Mouse (Mus musculus): ENCODE results near the gene Atad2b. TPM values are rescaled to one million over a fixed set of nuclear protein-coding genes. Genes with fewer than 3 reads are reported as not detected.

Gene Atad2b
- total RNA-seq (2023), result 10 to 100 TPM; 70.9 to 82.2 TPM

GRCm38 (mm10) chr12:4916994-4917804 is at the start of gene Atad2b:
TSS of gene Atad2b (plus strand) at chr12:4917353.

DNA sequence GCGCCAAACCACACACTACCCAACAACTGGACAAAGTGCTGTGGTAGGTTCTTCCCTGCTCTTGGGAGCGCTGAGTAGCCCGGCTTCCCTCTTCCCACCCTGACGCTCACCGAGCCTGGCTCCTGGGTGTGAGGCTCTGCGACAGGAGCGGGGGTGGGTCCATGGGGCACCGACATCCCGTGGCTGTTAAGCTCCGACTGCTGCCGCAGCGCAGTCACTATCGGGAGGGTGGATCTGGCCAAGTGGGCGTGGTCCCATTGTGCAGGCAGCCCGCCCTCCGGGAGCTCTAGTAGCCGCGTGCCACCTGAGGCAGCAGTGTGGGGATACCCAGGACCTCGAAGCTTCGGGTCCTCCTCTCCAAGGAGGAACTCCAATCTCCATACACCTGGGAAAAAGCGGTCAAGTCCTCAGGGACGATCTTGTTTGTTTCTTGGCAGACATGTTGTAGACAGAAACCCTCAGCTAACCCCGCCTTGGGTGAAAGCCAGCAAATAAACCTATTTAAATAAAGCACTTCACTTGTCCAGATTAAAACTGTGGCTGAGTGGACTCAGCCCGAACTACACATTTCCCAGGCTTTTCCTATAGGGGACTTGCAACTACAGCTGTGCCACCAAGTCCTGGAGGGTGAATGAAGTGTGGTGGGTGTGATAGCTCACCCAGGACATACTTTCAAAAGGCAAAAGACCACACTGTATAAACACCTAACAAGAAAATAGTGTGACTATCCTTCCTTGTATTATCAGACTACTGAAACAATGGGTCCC is 42.8 kb upstream of the Atad2b start, which contains the start of gene Mfsd2b:
Gene Mfsd2b, minus strand, starts transcription at position 199 of the 767 bp plus-strand sequence.

GRCm38 (mm10) chr12:4906951-4907906 is 9.9 kb upstream of the Atad2b start, which contains the start of gene Ubxn2a:
TSS of gene Ubxn2a (minus strand) at chr12:4907705.

Other genes starting within 250 kb of the Atad2b start
- gene Fam228a, start 178.9 kb upstream of the Atad2b start, total RNA-seq (2023), result not detected
- gene Pfn4, start 148.3 kb upstream of the Atad2b start, total RNA-seq (2023), result under 1 TPM; 0.31 to 0.57 TPM
- 1 to 10 TPM; 1.0 to 2.1 TPM for gene Fam228b, start 148.1 kb upstream of the Atad2b start, total RNA-seq (2023)
- 100 to 1,000 TPM in 1 of 2 experiments, 10 to 100 TPM in 1; 97.0 to 102 TPM for gene Sf3b6, start 99.8 kb upstream of the Atad2b start, total RNA-seq (2023)
- 10 to 100 TPM in 1 of 2 experiments, 1 to 10 TPM in 1; 9.2 to 10.7 TPM for gene Fkbp1b, start 75.8 kb upstream of the Atad2b start, total RNA-seq (2023)
- gene Wdcp, start 74.0 kb upstream of the Atad2b start, total RNA-seq (2023), result 1 to 10 TPM; 8.0 to 8.6 TPM
- gene Mfsd2b, start 43.0 kb upstream of the Atad2b start, total RNA-seq (2023), result 10 to 100 TPM; 13.1 to 22.8 TPM
- 10 to 100 TPM; 16.4 to 18.6 TPM for gene Ubxn2a, start 9.6 kb upstream of the Atad2b start, total RNA-seq (2023)

All from neutrophil, adult 83 days (primary cell).